Mouse (Mus musculus) urinary bladder, postnatal 25 days (tissue): Measurements from ENCODE around the gene Hnf4a.

Experiments
- DNase-seq: peaks from one replicate; pipeline ENCODE4 v3.0.0; 2022; ENCODE audit warnings: low spot score

Gene Hnf4a

GRCm38 (mm10) chr2:163549786-163550185 is 43.2 kb downstream of the Hnf4a start:
- no peak for DNase-seq

GRCm38 (mm10) chr2:163552518-163552929 is 45.9 kb downstream of the Hnf4a start:
- DNase-seq: no peak

- no peak for DNase-seq
Observed at GRCm38 (mm10) chr2:163554425-163554982, 47.9 kb downstream of the Hnf4a start.

- no peak for DNase-seq
Observed at GRCm38 (mm10) chr2:163554996-163555395, 48.4 kb downstream of the Hnf4a start.

- DNase-seq: no peak
Observed at GRCm38 (mm10) chr2:163555417-163555816, 48.8 kb downstream of the Hnf4a start.

- DNase-seq: no peak
Observed at GRCm38 (mm10) chr2:163558548-163558947, 51.9 kb downstream of the Hnf4a start.

- no peak for DNase-seq
Observed at GRCm38 (mm10) chr2:163559236-163559635, 52.6 kb downstream of the Hnf4a start.

GRCm38 (mm10) chr2:163560247-163560646 is 53.6 kb downstream of the Hnf4a start:
- DNase-seq: no peak

- no peak for DNase-seq
Observed at GRCm38 (mm10) chr2:163561258-163561948, 54.8 kb downstream of the Hnf4a start.

- DNase-seq: peak; percentile 23
Observed at GRCm38 (mm10) chr2:163564646-163565045, 58.0 kb downstream of the Hnf4a start.

- no peak for DNase-seq
Observed at GRCm38 (mm10) chr2:163574321-163574720, 67.7 kb downstream of the Hnf4a start.

GRCm38 (mm10) chr2:163575248-163575647 is 68.6 kb downstream of the Hnf4a start:
- no peak for DNase-seq

- DNase-seq: no peak
Observed at GRCm38 (mm10) chr2:163577986-163578385, 71.4 kb downstream of the Hnf4a start.

- DNase-seq: no peak
Observed at GRCm38 (mm10) chr2:163580069-163580945, 73.7 kb downstream of the Hnf4a start.

- no peak for DNase-seq
Observed at GRCm38 (mm10) chr2:163583226-163584087, 76.8 kb downstream of the Hnf4a start.

GRCm38 (mm10) chr2:163584088-163584426 is 77.4 kb downstream of the Hnf4a start:
- no peak for DNase-seq

GRCm38 (mm10) chr2:163586384-163587261 is 80.0 kb downstream of the Hnf4a start:
- DNase-seq: no peak

- no peak for DNase-seq
Observed at GRCm38 (mm10) chr2:163587506-163587905, 80.9 kb downstream of the Hnf4a start.

GRCm38 (mm10) chr2:163590211-163590610 is 83.6 kb downstream of the Hnf4a start:
- no peak for DNase-seq

GRCm38 (mm10) chr2:163590996-163591395 is 84.4 kb downstream of the Hnf4a start:
- no peak for DNase-seq

GRCm38 (mm10) chr2:163592084-163592483 is 85.5 kb downstream of the Hnf4a start:
- no peak for DNase-seq
